Mouse (Mus musculus) adrenal gland, postnatal 4 days (tissue): ENCODE measurements around the gene Wnt1. TPM values are rescaled to one million over a fixed set of nuclear protein-coding genes. Genes with fewer than 3 reads are reported as not detected.
"Not testable (repeated sequence)": the region's sequence is repeated elsewhere in the genome, so short reads cannot be mapped to it uniquely, and the experiment has no call there.

Source experiments
- DNase-seq, 2 experiments: peaks; one replicate each; pipeline ENCODE4 v3.0.0; 2021 to 2022; ENCODE audit warnings: low spot score in 2 of 2, mixed read lengths in 2 of 2
- total RNA-seq, 2 experiments: library from RNA; stranded (reverse); gene quantifications; 2 replicates each; pipeline ENCODE4 v1.2.3; 2021

The Wnt1 gene
- total RNA-seq, 2 experiments from 2014 or later = not detected

DNA sequence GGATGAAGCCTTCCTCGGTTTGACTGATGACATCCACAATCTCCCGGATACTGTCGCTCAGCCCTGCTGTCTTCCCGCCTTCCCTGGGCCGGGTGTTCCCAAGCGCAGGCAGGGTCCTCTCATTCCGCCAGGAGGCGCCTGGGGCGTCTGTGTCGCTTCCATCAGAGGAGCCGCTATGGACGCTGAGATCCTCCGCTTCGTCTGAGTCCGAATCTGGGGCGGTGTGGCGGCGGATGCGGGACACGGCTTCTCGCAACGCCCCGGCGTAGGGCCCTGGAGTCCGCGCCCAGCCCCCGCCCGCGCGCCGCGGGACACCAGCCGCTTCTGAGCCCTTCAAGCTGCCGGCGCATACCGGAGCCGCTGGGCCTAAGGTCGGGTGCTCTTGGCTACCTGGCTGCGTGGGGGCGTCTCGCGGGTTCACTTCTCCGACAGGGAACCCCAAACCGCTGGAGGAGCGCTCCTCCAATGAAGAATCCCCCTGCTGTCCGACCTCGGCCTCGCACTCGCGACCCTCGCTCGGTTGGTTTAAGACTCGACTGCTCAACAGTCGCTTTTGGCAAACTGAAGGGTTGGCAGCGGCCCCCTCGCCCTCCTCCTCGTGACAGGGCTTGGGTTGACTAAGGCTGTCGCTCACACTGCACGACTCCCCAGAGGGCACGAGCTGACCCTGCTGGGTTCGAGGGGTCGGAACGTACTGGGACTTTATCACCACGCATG lies 15.8 kb downstream of the Wnt1 start:
- peak in 1 of 2 experiments; percentile 60 for DNase-seq

DNA sequence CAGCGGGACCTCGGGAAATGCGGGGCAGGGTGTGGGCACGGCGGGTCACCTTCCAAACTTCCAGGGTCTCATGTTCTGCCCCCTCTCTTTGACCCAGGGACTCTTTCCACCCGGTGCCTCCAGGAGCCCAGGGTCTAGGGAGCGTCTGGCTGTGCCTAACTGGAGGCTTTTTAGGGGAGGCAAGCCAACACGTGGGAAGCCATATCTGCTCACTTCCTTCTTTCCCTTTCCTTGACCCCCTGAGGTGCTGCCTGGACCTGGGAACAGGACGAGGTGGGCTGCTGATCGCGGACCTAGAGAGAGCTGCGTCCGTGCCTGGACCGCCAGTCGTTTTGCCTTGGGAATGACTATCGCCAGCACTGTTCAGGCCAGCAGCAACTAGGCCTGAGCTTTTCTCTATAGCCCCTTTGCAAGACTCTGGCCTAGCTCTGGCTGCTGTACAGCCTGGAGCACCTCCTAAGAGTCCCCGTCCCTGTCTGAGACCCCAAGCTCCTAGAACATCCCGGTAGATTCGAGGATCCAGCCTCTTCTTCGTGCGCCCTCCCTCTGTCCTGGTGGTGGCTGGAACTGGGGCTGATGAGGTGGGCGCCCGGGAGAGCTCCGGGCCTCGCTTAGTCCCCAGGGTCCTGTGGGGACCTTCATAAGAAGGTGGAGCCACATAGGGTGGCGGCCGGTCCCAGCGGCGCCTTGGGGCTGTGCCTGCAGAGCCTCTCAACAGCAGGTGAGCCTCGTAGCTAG lies 16.6 kb downstream of the Wnt1 start:
- no peak for DNase-seq

DNA sequence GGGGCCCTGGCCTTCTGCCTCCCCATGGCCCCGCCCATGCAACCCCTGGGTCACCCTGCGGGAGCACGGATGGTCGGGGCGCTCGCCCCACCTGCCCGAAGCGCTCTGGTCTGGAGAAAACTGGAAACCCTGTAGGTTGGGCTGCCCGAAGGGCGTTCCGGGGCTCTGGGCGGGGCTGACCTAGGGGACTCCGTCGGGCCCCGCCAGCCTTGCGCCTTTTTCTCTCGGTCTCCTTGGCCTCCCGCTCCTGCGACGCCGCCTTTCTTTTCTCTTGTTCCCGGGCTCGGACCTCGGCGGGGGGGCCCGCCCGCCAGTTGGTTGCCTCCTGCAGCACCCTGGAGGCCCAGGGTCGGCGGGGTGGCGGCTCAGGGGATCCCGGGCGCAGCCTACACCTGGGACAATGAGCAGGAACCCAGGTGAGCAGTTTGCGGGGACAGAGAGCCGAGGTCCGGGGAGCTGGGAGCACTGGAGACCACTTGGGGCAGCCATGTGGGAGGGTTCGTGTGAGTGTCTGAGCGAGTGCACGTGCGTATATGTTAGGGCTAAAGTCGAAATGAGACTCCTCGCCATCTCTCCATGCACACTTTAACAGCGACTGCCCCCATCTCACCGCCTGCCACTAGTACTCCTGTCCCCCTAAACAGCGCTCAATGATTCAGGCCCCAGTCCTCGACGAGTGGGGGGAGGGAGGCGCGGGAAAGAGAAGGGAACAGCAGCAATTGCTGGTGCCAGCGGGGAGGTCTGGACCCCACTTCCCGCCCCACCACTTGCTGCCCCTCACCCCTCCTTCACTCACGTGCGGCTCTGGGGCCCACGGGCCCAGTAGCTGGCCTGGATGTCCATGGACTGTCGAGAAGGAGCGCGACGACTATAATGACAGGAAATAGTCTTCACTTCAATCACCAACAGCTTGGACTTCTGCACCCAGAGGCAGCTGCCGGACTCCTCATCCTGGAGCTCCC lies 17.4 kb downstream of the Wnt1 start:
- no peak for DNase-seq

DNA sequence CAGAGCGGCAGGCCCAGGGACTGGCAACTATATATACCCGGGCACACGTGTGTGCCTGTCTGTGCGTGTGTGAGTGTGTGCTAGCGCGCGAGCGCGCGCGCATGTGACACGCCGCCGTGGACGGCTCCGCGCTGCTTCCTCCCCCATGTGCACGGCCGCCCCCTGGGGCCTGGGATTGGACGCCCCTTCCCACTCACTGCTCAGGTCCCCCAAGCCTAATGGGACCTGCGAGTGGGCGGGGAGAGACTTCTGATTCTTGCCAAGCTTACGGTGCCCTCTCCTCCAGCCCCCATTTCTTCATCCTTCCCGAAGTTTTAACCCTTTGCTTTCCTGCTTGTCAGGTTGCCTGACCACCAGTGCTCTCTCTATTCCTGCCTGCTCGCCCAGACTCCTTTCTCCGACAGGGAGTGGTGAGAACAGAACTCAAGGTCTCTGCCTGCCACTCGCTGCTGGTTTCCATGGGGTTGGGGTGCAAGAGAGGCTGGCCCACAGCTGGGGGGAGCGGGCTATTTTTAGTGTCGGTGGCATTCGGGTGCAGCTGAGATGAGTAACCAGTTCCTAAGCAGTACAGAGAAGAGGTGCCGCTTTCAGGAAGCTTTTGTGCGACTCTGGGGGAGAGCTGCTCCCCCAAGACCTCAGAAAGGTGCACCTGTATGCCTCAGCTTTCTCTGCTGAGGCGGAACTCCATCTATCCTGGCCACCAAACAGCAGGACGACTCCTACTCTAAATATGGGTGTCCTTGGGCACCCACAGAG lies 18.4 kb downstream of the Wnt1 start:
- no peak for DNase-seq

DNA sequence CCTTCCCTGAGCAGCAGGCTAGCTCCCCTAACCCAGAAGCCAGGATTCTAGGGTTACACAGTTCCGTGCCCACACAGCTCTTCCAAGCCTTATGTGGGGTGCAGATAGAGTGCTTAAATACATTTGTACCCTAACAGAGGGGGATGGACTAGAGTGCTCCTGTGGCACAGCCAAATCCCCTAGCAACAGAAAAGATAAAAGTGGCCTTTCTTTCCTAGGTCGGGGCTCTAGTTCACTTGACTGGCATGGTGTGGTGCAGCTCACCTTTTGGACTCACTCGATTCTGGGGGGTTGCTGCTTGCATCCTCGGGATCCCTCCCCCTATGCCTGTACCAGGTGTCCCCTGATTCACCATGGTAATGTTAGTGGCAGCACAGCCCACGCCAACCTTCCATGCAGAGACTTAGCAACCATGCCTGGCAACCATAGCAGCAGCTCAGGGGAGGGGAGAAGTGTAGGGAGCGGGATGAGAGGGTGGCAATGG lies 19.0 kb downstream of the Wnt1 start:
- DNase-seq = no peak

GRCm38 (mm10) chr15:98809390-98809789 lies 19.7 kb downstream of the Wnt1 start, which contains the start of gene Ddn:
Ddn (minus strand) TSS chr15:98809490.
- DNase-seq = no peak

DNA sequence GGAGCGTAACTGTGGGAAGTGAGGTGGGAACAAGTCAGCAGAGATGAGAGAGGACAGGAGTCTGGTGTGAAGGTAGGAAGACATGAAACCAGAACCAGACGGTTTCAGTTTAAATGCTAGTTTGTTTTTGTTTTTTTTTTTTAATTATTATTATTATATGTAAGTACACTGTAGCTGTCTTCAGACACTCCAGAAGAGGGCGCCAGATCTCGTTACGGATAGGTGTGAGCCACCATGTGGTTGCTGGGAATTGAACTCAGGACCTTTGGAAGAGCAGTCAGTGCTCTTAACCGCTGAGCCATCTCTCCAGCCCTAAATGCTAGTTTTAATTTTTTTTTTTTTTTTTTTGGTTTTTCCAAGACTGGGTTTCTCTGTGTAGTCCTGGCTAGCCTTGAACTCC lies 20.6 kb downstream of the Wnt1 start:
- DNase-seq = not testable (repeated sequence)

GRCm38 (mm10) chr15:98812741-98813424 lies 23.2 kb downstream of the Wnt1 start:
- DNase-seq = no peak

- DNase-seq = no peak
Measured at GRCm38 (mm10) chr15:98818171-98818570, 28.5 kb downstream of the Wnt1 start.

- no peak for DNase-seq
Measured at GRCm38 (mm10) chr15:98820937-98821336, 31.3 kb downstream of the Wnt1 start.

DNA sequence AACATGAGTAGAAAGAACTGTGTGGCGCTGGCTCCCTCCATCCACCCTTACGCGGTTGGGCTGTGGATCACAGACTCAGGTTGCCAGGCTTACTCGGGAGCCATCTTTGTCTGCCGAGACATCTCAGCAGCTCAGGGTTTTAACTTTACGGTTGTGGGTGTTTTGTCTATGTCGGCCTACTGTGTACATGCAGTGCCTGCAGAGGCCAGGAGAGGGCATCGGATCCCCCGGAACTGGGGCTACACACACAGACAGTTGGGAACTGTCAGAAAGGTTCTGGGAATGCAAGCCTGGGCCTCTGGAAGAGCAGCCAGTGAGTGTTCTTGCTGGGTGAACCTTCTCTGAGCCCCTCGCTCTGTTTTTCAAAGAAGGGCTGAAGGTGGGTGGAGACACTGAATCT lies 31.7 kb downstream of the Wnt1 start:
- DNase-seq = no peak

DNA sequence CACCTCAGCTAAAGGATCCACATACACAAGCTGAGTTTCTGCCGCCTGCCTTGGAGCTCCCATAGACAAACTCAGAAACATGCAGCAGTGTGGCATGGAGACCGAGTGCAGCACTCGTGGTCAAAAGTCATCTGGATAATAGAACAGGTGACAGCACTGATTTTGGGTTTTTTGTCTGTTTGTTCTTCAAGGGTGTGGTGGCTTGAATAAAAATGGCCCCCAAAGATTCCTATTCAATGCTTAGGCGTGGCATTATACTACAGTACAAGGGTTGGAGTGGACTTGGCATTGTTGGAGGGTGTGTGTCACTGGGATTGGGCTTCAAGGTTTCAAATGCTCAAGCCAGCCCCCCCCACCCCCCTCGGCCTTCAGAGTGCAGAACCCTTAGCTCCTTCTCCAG lies 32.5 kb downstream of the Wnt1 start:
- no peak for DNase-seq

GRCm38 (mm10) chr15:98823434-98823833 lies 33.8 kb downstream of the Wnt1 start:
- DNase-seq = no peak

DNA sequence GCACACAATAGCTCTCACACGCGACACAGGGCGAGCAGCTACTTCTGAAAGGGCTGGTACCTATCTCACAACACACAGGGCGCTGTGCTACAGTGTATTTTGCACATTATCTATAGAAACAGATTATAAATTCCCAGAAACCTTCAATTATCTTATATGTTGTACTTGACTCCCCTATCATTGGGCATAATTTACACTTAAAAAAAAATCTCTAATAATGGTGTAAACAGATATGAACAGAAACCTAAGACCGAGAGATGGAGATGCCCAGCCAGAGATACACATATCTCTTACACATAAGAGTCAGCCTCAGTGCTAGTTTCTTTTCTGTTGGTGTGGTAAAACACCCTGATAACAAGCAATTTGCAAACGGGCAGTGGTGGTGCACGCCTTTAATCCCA lies 38.0 kb downstream of the Wnt1 start:
- no peak for DNase-seq

GRCm38 (mm10) chr15:98830736-98831683 lies 41.4 kb downstream of the Wnt1 start, which contains the start of gene Prkag1:
Prkag1 (minus strand) TSS chr15:98831521.
- DNase-seq = peak; percentile 95

- DNase-seq = no peak
Measured at GRCm38 (mm10) chr15:98831684-98832035, 42.0 kb downstream of the Wnt1 start.

DNA sequence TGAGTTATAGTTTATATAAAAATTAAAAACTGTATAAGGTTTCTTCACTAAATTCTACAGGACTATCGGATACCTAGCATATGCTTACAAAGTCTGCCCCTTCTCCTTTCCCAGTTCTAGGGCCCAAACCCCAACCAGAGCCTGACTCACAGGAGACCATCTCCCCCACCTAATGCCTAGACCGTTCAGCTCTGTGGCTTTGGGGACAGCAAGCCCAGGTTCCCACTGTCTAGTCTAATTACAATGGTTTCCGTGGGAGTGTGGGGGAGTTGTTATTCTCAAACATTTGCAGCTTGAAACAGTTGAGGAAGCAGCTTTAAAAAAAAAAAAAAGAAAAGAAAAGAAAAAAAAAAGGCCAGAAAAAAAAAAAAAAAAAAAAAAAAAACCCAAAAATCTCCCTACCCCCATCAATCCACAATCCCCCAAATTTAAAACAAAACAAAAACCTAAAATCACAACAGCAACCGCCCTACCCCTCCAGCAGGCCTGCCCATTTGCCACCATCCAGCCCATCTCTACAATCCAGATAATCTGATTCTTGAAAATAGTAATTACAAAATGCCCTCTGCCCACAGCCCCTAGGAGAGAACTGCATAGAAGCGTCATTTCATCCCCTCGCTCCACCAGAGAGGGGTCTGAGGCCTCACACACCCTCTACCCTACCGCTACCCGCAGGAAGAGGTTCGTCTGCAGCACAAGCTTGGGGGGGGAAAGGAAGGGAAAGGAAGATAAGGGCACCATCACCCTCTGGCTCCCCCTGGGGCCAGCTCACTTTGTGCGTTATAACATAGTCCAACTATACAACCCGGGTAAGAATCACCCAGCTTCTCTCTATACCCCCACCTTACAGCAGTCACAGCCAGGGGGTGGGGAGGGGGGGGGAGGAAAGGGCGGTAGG lies 42.8 kb downstream of the Wnt1 start:
- no peak for DNase-seq

- no peak for DNase-seq
Measured at GRCm38 (mm10) chr15:98833281-98833680, 43.6 kb downstream of the Wnt1 start.
